Mouse (Mus musculus): ENCODE results near the gene Itpr2. TPM values are rescaled to one million over a fixed set of nuclear protein-coding genes. Genes with fewer than 3 reads are reported as not detected.
A peak's percentile ranks its signal among the peaks of the same experiment; 100 is the strongest.

Itpr2 gene
- polyA plus RNA-seq, 1 experiment from 2014 or later = 10.9 TPM

DNA sequence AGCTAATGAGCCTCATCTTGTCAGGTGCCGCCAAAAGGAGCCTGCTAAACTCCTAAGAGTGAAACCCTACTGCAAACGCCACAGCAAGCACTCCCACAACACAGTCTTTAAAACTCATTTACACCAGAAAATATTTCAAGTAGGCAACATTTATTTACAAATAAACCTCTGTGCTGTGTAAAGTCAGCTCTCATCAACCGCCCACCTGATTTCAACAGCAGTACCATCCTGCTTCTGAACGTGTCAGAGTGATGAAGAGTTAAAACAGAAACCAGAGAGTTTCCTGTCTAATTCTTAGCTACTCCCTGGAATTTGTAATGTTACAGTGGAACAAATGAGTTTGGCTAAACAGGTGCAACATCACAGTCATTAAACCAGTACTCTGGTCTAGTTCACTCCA, 4.2 kb downstream of the Itpr2 start:
- no peak overlapping the region for H3K4me3 ChIP-seq (ENCODE audit: low read depth, low read length)
- no peaks in the 10 kb centered on the region for H3K36me3 ChIP-seq (ENCODE audit: control insufficient read depth, insufficient read depth, low read length)
- TF ChIP-seq CTCF (IDR thresholded peaks at IDR 0.05; ENCODE audit: low read depth) = no peak
- TF ChIP-seq EP300 (optimal IDR thresholded peaks at IDR 0.05) = no peak
- ATAC-seq (ENCODE audit: low FRiP score, low TSS enrichment) (no peak), DNase-seq (ENCODE audit: low spot score) (no peak)
- no peaks in the 10 kb centered on the region for H3K27me3 ChIP-seq (ENCODE audit: control insufficient read depth, insufficient read depth, low read length)
- no peak overlapping the region for H3K27ac ChIP-seq (replicated peaks)
- H3K9me3 ChIP-seq (ENCODE audit: control insufficient read depth, low read length) = no peaks in the 10 kb centered on the region
- 70% methylated on average over 4 of the region's 4 CpGs for WGBS
- no peak overlapping the region for H3K9ac ChIP-seq (ENCODE audit: low read length)
- H3K4me2 ChIP-seq (replicated peaks; ENCODE audit: low read depth) = no peak overlapping the region
- no peaks in the 10 kb centered on the region for H3K4me1 ChIP-seq (replicated peaks; ENCODE audit: control insufficient read depth, insufficient read depth)

DNA sequence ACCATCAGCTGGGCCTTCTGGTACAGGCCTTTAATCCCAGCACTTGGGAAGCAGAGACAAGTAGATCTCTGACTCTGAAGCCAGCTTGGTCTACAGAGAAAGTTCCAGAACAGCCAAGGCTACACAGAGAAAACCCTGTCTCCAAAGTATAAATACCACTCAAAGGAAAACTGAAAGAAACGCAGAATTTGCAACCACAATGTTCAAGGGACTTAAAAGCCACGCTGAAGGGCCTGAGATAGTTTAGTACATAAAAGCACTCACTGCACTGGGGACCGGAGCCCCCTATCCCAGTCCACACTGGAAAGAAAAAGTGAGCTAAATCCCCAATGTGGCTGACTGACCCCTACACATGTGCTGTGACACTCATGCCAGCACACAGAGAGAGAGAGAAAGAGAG, 4.6 kb downstream of the Itpr2 start:
- no peaks in the 10 kb centered on the region for H3K27me3 ChIP-seq (ENCODE audit: control insufficient read depth, insufficient read depth, low read length)
- H3K9ac ChIP-seq (ENCODE audit: low read length) = no peak overlapping the region
- TF ChIP-seq CTCF (IDR thresholded peaks at IDR 0.05; ENCODE audit: low read depth) (no peak), EP300 (optimal IDR thresholded peaks at IDR 0.05) (no peak)
- 83% methylated on average over 3 of the region's 3 CpGs for WGBS
- no peaks in the 10 kb centered on the region for H3K9me3 ChIP-seq (ENCODE audit: control insufficient read depth, low read length)
- no peak for DNase-seq (ENCODE audit: low spot score)
- no peak overlapping the region for H3K27ac ChIP-seq (replicated peaks)
- ATAC-seq (ENCODE audit: low FRiP score, low TSS enrichment) = no peak
- no peaks in the 10 kb centered on the region for H3K36me3 ChIP-seq (ENCODE audit: control insufficient read depth, insufficient read depth, low read length)
- no peak overlapping the region for H3K4me3 ChIP-seq (ENCODE audit: low read depth, low read length)
- H3K4me2 ChIP-seq (replicated peaks; ENCODE audit: low read depth) = no peak overlapping the region
- H3K4me1 ChIP-seq (replicated peaks; ENCODE audit: control insufficient read depth, insufficient read depth) = no peaks in the 10 kb centered on the region

DNA sequence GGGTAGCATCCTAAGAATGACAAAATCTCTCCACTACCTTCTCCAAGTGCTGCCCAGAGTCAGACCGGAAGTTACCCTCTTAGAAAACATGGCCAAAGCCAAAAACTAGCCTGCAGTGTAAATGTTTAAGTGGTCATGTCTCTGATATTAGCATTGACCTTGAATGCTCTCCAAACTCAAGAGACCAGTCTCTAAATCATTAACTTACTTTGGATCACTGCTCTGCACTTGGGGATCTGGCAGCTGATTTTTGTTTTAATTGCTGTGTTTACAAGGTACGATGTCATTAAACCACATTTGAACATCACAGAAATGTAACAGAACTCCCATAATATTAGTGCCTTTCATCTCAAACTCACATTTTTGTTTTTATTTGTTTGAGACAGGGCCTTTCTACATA, 10.3 kb downstream of the Itpr2 start:
- Histone ChIP-seq H3K9ac (ENCODE audit: low read length) (no peak overlapping the region), H3K27me3 (ENCODE audit: control insufficient read depth, insufficient read depth, low read length) (no peaks in the 10 kb centered on the region), H3K36me3 (ENCODE audit: control insufficient read depth, insufficient read depth, low read length) (no peaks in the 10 kb centered on the region), H3K4me3 (ENCODE audit: low read depth, low read length) (no peak overlapping the region), H3K27ac (replicated peaks) (no peak overlapping the region), H3K9me3 (ENCODE audit: control insufficient read depth, low read length) (no peaks in the 10 kb centered on the region), H3K4me2 (replicated peaks; ENCODE audit: low read depth) (no peak overlapping the region), H3K4me1 (replicated peaks; ENCODE audit: control insufficient read depth, insufficient read depth) (no peaks in the 10 kb centered on the region)
- ATAC-seq (ENCODE audit: low FRiP score, low TSS enrichment) = no peak
- TF ChIP-seq EP300 (optimal IDR thresholded peaks at IDR 0.05) (no peak), CTCF (IDR thresholded peaks at IDR 0.05; ENCODE audit: low read depth) (no peak)
- 67% methylated on average over 2 of the region's 2 CpGs for WGBS
- DNase-seq (ENCODE audit: low spot score) = no peak

DNA sequence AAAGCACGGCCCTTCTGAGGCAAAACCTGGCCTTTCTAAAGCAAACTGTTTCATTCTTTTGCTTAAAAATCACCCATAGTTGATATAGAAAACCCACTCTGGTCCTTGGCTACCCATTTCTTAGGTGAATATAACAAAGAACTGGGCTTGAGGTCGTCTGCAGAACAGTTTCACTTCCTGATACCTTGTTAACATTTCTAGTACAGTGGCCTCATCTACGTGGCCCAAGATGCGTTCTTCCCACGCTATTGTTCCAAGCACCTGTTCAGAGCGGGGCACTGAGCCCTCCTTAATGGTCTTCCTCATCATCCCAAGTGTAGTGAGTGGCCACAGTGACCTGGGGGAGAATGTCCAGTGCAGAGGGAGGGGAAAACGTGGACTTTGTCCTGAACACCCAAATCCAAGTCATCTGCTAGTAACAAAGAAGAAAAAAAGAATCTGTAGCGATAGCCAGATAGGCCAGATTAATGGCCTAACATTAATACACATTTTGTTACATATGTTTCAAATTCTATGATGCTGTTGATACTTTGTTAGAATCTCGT, 11.5 kb downstream of the Itpr2 start:
- H3K9ac ChIP-seq (ENCODE audit: low read length) = no peak overlapping the region
- H3K9me3 ChIP-seq (ENCODE audit: control insufficient read depth, low read length) = no peaks in the 10 kb centered on the region
- H3K4me1 ChIP-seq (replicated peaks; ENCODE audit: control insufficient read depth, insufficient read depth) = no peaks in the 10 kb centered on the region
- no peak for DNase-seq (ENCODE audit: low spot score)
- no peaks in the 10 kb centered on the region for H3K27me3 ChIP-seq (ENCODE audit: control insufficient read depth, insufficient read depth, low read length)
- no peak overlapping the region for H3K4me3 ChIP-seq (ENCODE audit: low read depth, low read length)
- ATAC-seq (ENCODE audit: low FRiP score, low TSS enrichment) = no peak
- 85% methylated on average over 9 of the region's 9 CpGs for WGBS
- no peak overlapping the region for H3K4me2 ChIP-seq (replicated peaks; ENCODE audit: low read depth)
- TF ChIP-seq CTCF (IDR thresholded peaks at IDR 0.05; ENCODE audit: low read depth) (no peak), EP300 (optimal IDR thresholded peaks at IDR 0.05) (no peak)
- H3K36me3 ChIP-seq (ENCODE audit: control insufficient read depth, insufficient read depth, low read length) = no peaks in the 10 kb centered on the region
- no peak overlapping the region for H3K27ac ChIP-seq (replicated peaks)

DNA sequence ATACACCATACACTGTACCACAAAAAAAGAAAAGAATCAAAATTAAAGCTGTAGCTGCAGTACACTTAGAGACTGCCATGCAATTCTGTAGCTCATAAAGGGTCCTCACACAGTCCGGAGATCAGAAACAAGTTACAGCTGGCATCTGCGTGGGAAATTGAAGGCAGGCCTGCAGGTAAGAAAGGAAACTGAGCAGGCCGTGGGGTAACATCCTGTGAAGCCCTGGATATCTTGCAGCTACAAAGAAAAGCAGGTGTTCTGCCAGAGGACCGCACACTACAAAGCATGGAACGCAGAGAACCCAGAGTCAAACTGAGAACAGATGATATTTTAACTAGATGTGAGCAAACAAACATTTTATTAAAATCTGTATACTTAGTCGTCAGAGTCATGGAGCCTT, 12.2 kb downstream of the Itpr2 start:
- 79% methylated on average over 6 of the region's 6 CpGs for WGBS
- DNase-seq (ENCODE audit: low spot score) (no peak), ATAC-seq (ENCODE audit: low FRiP score, low TSS enrichment) (no peak)
- Histone ChIP-seq H3K36me3 (ENCODE audit: control insufficient read depth, insufficient read depth, low read length) (no peaks in the 10 kb centered on the region), H3K4me2 (replicated peaks; ENCODE audit: low read depth) (no peak overlapping the region), H3K27ac (replicated peaks) (no peak overlapping the region), H3K27me3 (ENCODE audit: control insufficient read depth, insufficient read depth, low read length) (no peaks in the 10 kb centered on the region), H3K4me1 (replicated peaks; ENCODE audit: control insufficient read depth, insufficient read depth) (no peaks in the 10 kb centered on the region), H3K4me3 (ENCODE audit: low read depth, low read length) (no peak overlapping the region), H3K9ac (ENCODE audit: low read length) (no peak overlapping the region), H3K9me3 (ENCODE audit: control insufficient read depth, low read length) (no peaks in the 10 kb centered on the region)
- no peak for TF ChIP-seq EP300 (optimal IDR thresholded peaks at IDR 0.05)
- TF ChIP-seq CTCF (IDR thresholded peaks at IDR 0.05; ENCODE audit: low read depth) = no peak

DNA sequence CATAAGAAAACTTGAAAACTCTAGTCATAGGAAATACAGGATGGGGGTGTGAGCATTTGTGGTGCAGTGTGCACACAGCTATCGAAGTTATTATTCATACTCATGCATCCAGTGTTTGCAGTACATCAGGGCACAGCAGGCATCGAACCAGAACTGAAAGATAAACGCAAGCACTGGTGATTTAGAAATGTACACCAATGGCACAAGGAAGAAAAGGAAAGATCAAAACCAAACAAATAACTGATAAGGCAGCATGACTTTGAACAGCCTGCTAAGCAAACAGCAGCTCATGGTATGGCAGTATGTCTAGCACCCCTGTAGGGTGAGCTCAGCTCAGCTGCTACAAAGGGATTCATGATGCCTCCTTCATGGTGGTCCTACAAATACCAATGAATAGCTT, 13.3 kb downstream of the Itpr2 start:
- TF ChIP-seq EP300 (optimal IDR thresholded peaks at IDR 0.05) (no peak), CTCF (IDR thresholded peaks at IDR 0.05; ENCODE audit: low read depth) (no peak)
- Histone ChIP-seq H3K4me2 (replicated peaks; ENCODE audit: low read depth) (no peak overlapping the region), H3K4me1 (replicated peaks; ENCODE audit: control insufficient read depth, insufficient read depth) (no peaks in the 10 kb centered on the region), H3K36me3 (ENCODE audit: control insufficient read depth, insufficient read depth, low read length) (no peaks in the 10 kb centered on the region), H3K9me3 (ENCODE audit: control insufficient read depth, low read length) (no peaks in the 10 kb centered on the region), H3K27ac (replicated peaks) (no peak overlapping the region), H3K27me3 (ENCODE audit: control insufficient read depth, insufficient read depth, low read length) (no peaks in the 10 kb centered on the region), H3K9ac (ENCODE audit: low read length) (no peak overlapping the region), H3K4me3 (ENCODE audit: low read depth, low read length) (no peak overlapping the region)
- WGBS = 67% methylated on average over 3 of the region's 3 CpGs
- peak; percentile 71 for DNase-seq (ENCODE audit: low spot score)
- ATAC-seq (ENCODE audit: low FRiP score, low TSS enrichment) = peak; percentile 89

Data from stomach, postnatal 0 days (tissue).